15 mouse cellular contexts compared by ENCODE assay signal in the genomic region with DNA sequence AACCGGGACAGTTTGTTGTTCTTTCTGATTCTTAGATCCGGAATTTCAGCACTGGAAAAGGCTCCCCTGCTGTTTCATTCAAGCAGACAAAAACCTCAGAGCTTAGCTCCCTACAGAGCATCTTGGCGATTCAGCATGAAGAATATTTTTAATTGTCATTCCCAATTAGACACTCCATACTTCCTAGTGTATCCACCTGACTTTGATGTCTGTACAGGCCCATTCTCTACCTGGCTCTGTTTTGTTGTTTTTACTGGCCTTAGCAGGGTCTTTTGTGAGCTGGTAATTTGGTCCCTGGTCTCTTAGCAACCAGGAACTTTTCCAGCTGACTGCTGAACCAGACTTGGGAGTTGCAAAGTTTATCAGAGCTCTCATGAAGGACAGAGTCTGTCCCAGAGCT. TPM values are rescaled to one million over a fixed set of nuclear protein-coding genes. Genes with fewer than 3 reads are reported as not detected.
DNase-seq lines count a peak whose midpoint lies in the region; ATAC-seq lines count a peak whose summit lies in the region.
"Had no signal": no experiment of that assay in that cellular context is flagged by ENCODE, and none has a peak within 500 bp of the region (broad histone marks: within the 10 kb centered on the region; RNA-seq: fewer than 3 reads in every experiment).

No protein-coding gene starts in this region.

- H3K4me1 ChIP-seq in forebrain, embryonic 10.5 days = peaks cover 36% of the 10 kb centered on the region
- H3K4me1 ChIP-seq in forebrain, embryonic 16.5 days (replicated peaks; ENCODE audit: control insufficient read depth, insufficient read depth, low read length) = peaks cover 5% of the 10 kb centered on the region; the same call in 1 of the 2 replicates
- H3K4me1 ChIP-seq in midbrain, embryonic 10.5 days = peaks cover 27% of the 10 kb centered on the region
- peaks cover 11% of the 10 kb centered on the region for H3K4me1 ChIP-seq in midbrain, embryonic 11.5 days (ENCODE audit: control insufficient read depth, insufficient read depth, low read length)
- peaks cover 18% of the 10 kb centered on the region for H3K4me1 ChIP-seq in hindbrain, embryonic 13.5 days (replicated peaks)

- H3K27ac ChIP-seq in forebrain, embryonic 10.5 days = peak overlapping the region; percentile 72
- no peak overlapping the region for H3K27ac ChIP-seq in forebrain, embryonic 16.5 days (ENCODE audit: low read length)
- peak overlapping the region; percentile 4; the same call in 1 of the 2 replicates for H3K27ac ChIP-seq in midbrain, embryonic 10.5 days (replicated peaks)
- no peak overlapping the region for H3K27ac ChIP-seq in midbrain, embryonic 11.5 days (ENCODE audit: low read depth, low read length)
- H3K27ac ChIP-seq in hindbrain, embryonic 13.5 days = 0 out of 2 replicates have a peak overlapping the region, but pooled peaks have one; percentile 24
- H3K27ac ChIP-seq: liver, embryonic 14.5 days had no signal

- peaks cover 5% of the 10 kb centered on the region; the same call in 1 of the 2 replicates for H3K9me3 ChIP-seq in forebrain, embryonic 10.5 days
- H3K9me3 ChIP-seq in forebrain, embryonic 16.5 days (ENCODE audit: control insufficient read depth, low read length) = no peaks in the 10 kb centered on the region
- H3K9me3 ChIP-seq in midbrain, embryonic 10.5 days (replicated peaks) = no peaks in the 10 kb centered on the region
- H3K9me3 ChIP-seq in midbrain, embryonic 11.5 days (ENCODE audit: control insufficient read depth, low read length) = no peaks in the 10 kb centered on the region
- H3K9me3 ChIP-seq in hindbrain, embryonic 13.5 days = no peaks in the 10 kb centered on the region

- no peaks in the 10 kb centered on the region for H3K36me3 ChIP-seq in forebrain, embryonic 10.5 days (replicated peaks)
- H3K36me3 ChIP-seq in forebrain, embryonic 16.5 days (ENCODE audit: control insufficient read depth, insufficient read depth) = no peaks in the 10 kb centered on the region
- no peaks in the 10 kb centered on the region for H3K36me3 ChIP-seq in midbrain, embryonic 10.5 days
- H3K36me3 ChIP-seq in midbrain, embryonic 11.5 days (ENCODE audit: control insufficient read depth, insufficient read depth, low read length) = no peaks in the 10 kb centered on the region
- no peaks in the 10 kb centered on the region for H3K36me3 ChIP-seq in hindbrain, embryonic 13.5 days

- peaks cover 6% of the 10 kb centered on the region; the same call in 1 of the 2 replicates for H3K27me3 ChIP-seq in forebrain, embryonic 10.5 days (ENCODE audit: poor library complexity, severe bottlenecking)
- H3K27me3 ChIP-seq in forebrain, embryonic 16.5 days (replicated peaks; ENCODE audit: control insufficient read depth, insufficient read depth, low read length) = no peaks in the 10 kb centered on the region
- H3K27me3 ChIP-seq in midbrain, embryonic 10.5 days (ENCODE audit: low read depth, poor library complexity, severe bottlenecking) = no peaks in the 10 kb centered on the region
- H3K27me3 ChIP-seq in midbrain, embryonic 11.5 days (ENCODE audit: control insufficient read depth, insufficient read depth, low read length) = no peaks in the 10 kb centered on the region
- no peaks in the 10 kb centered on the region for H3K27me3 ChIP-seq in hindbrain, embryonic 13.5 days

- no peak overlapping the region for H3K4me2 ChIP-seq in forebrain, embryonic 16.5 days (ENCODE audit: low read length)
- H3K4me2 ChIP-seq in midbrain, embryonic 11.5 days = no peak overlapping the region
- H3K4me2 ChIP-seq in hindbrain, embryonic 13.5 days = no peak overlapping the region

- no peak overlapping the region for H3K4me3 ChIP-seq in forebrain, embryonic 10.5 days
- no peak overlapping the region for H3K4me3 ChIP-seq in forebrain, embryonic 16.5 days (replicated peaks; ENCODE audit: low read length)
- H3K4me3 ChIP-seq in midbrain, embryonic 10.5 days = no peak overlapping the region
- H3K4me3 ChIP-seq in midbrain, embryonic 11.5 days (ENCODE audit: low read depth, low read length) = no peak overlapping the region
- no peak overlapping the region for H3K4me3 ChIP-seq in hindbrain, embryonic 13.5 days

- 2% methylated on average over 3 of the region's 3 CpGs for WGBS in forebrain, embryonic 10.5 days
- WGBS in forebrain, embryonic 16.5 days = 2% methylated on average over 3 of the region's 3 CpGs
- 6% methylated on average over 3 of the region's 3 CpGs for WGBS in midbrain, embryonic 10.5 days
- WGBS in midbrain, embryonic 11.5 days = 6% methylated on average over 3 of the region's 3 CpGs
- WGBS in hindbrain, embryonic 13.5 days = 7% methylated on average over 3 of the region's 3 CpGs

- no peak; the same call in 1 of the 2 replicates for ATAC-seq in forebrain, embryonic 16.5 days
- ATAC-seq in midbrain, embryonic 11.5 days (ENCODE audit: low FRiP score) = no peak
- ATAC-seq in hindbrain, embryonic 13.5 days (ENCODE audit: low FRiP score) = 0 out of 2 replicates have a peak, but pooled peaks have one; percentile 29

- peak; percentile 31 for DNase-seq in forebrain, embryonic 10.5 days (ENCODE audit: extremely low spot score, low spot score)
- DNase-seq in midbrain, embryonic 10.5 days (ENCODE audit: low spot score) = no peak
- no peak for DNase-seq in midbrain, embryonic 11.5 days (ENCODE audit: low spot score, missing footprints)
- DNase-seq in telencephalon, adult 2 months (ENCODE audit: low read depth, low spot score) = peak; percentile 15
- no peak for DNase-seq in cerebellum, adult 9-11 months
- DNase-seq in left cerebral cortex, adult 18-20 months (ENCODE audit: low spot score in 2 of 2) = no peak
- DNase-seq: cerebellum, postnatal 14 days; thymus, postnatal 25 days had no signal

- no peak overlapping the region for H3K9ac ChIP-seq in forebrain, embryonic 16.5 days (replicated peaks; ENCODE audit: low read depth, low read length)
- H3K9ac ChIP-seq in midbrain, embryonic 11.5 days (ENCODE audit: low read length) = no peak overlapping the region
- no peak overlapping the region for H3K9ac ChIP-seq in hindbrain, embryonic 13.5 days
- H3K9ac ChIP-seq: liver, embryonic 14.5 days had no signal

RNA-seq across cellular contexts. Expression of gene Unc5cl, which starts 50.3 kb away (rescaled TPM):
- polyA plus RNA-seq in forebrain, embryonic 10.5 days (2016; fragmentation: Nextera tagmentation; extraction: Ambion mirVana) = 0.07 and 0.27 TPM in 2 replicates
- polyA plus RNA-seq in forebrain, embryonic 16.5 days (2015; fragmentation: Nextera tagmentation; extraction: Ambion mirVana) = 0.19 TPM in 1 of 2 replicates, not detected in the other
- polyA plus RNA-seq in midbrain, embryonic 10.5 days (2016; fragmentation: Nextera tagmentation; extraction: Ambion mirVana) = 0.21 TPM in 1 of 2 replicates, not detected in the other
- 0.22 TPM in 1 of 2 replicates, not detected in the other for polyA plus RNA-seq in midbrain, embryonic 11.5 days (2014; fragmentation: Nextera tagmentation; extraction: Ambion mirVana)
- polyA plus RNA-seq in hindbrain, embryonic 13.5 days (2015; fragmentation: Nextera tagmentation; extraction: Ambion mirVana) = 0.26 and 0.38 TPM in 2 replicates
- under 1 TPM; 0.26 to 0.42 TPM for total RNA-seq in left cerebral cortex, adult 18-20 months (2021)
- total RNA-seq: gastrocnemius, adult 8-10 months had no signal

RNA-seq across cellular contexts. Expression of gene Tspo2, which starts 53.7 kb away (rescaled TPM):
- polyA plus RNA-seq in forebrain, embryonic 10.5 days (2016; fragmentation: Nextera tagmentation; extraction: Ambion mirVana) = not detected in 2 replicates
- polyA plus RNA-seq in forebrain, embryonic 16.5 days (2015; fragmentation: Nextera tagmentation; extraction: Ambion mirVana) = 2.0 and 2.5 TPM in 2 replicates
- polyA plus RNA-seq in midbrain, embryonic 10.5 days (2016; fragmentation: Nextera tagmentation; extraction: Ambion mirVana) = 0.43 TPM in 1 of 2 replicates, not detected in the other
- polyA plus RNA-seq in midbrain, embryonic 11.5 days (2014; fragmentation: Nextera tagmentation; extraction: Ambion mirVana) = 0.36 and 0.61 TPM in 2 replicates
- polyA plus RNA-seq in hindbrain, embryonic 13.5 days (2015; fragmentation: Nextera tagmentation; extraction: Ambion mirVana) = 1.8 and 2.7 TPM in 2 replicates
- total RNA-seq in left cerebral cortex, adult 18-20 months (2021) = not detected
- total RNA-seq: ES-E14; gastrocnemius, adult 8-10 months; layer of hippocampus, adult 8-10 months; left cerebral cortex, postnatal 25 days had no signal

Comparison
In these comparisons a context has a peak if more than half of its experiments do, and no peak if none do; other contexts are left out.
1. H3K27ac ChIP-seq: peak in forebrain, embryonic 10.5 days (single experiment), midbrain, embryonic 10.5 days (single experiment) and hindbrain, embryonic 13.5 days (single experiment); none in forebrain, embryonic 16.5 days (single experiment) and midbrain, embryonic 11.5 days (single experiment).
2. DNase-seq: peak in forebrain, embryonic 10.5 days (single experiment) and telencephalon, adult 2 months (single experiment); none in midbrain, embryonic 10.5 days (single experiment), midbrain, embryonic 11.5 days (single experiment), cerebellum, adult 9-11 months (single experiment) and left cerebral cortex, adult 18-20 months (0 of 2).